Mouse (Mus musculus): ENCODE data around the gene Lrrc8b. TPM values are rescaled to one million over a fixed set of nuclear protein-coding genes. Genes with fewer than 3 reads are reported as not detected.

The Lrrc8b gene
- total and polyA plus RNA-seq, 3 experiments: 7.4 to 14.0 TPM; not detected in 1

GRCm38 (mm10) chr5:105494918-105495901 lies 79.6 kb downstream of the Lrrc8b start:
- Histone ChIP-seq H3K27ac (ENCODE audit: control insufficient read depth, low read depth, low read length) (peak overlapping the region; percentile 80), H3K4me3 (ENCODE audit: control insufficient read depth in 1 of 2, insufficient read depth in 1 of 2, low read depth in 2 of 2, low read length in 2 of 2) (peak overlapping the region; percentile 67 to 74), H3K9ac (ENCODE audit: control insufficient read depth, low read depth, low read length, poor library complexity, severe bottlenecking) (peak overlapping the region; percentile 67), H3K27me3 (ENCODE audit: control insufficient read depth in 1 of 2, insufficient read depth in 2 of 2, low read length in 2 of 2) (no peaks in the 10 kb centered on the region), H3K36me3 (ENCODE audit: control insufficient read depth in 1 of 2, insufficient read depth in 2 of 2, low read length in 2 of 2) (peaks cover 0 to 21% of the 10 kb centered on the region in 2 experiments; a peak in 2 of 4 replicates), H3K79me2 (ENCODE audit: control insufficient read depth, insufficient read depth, low read length, poor library complexity) (no peaks in the 10 kb centered on the region), H3K9me3 (replicated peaks; ENCODE audit: insufficient read depth, low read length) (no peaks in the 10 kb centered on the region), H3K4me1 (ENCODE audit: control insufficient read depth in 1 of 2, insufficient read depth in 2 of 2, low read length in 2 of 2) (peaks cover 9 to 19% of the 10 kb centered on the region in 2 experiments)
- DNase-seq (ENCODE audit: low read depth, low spot score): peak; percentile 97
- TF ChIP-seq SIN3A (IDR thresholded peaks at IDR 0.05; ENCODE audit: low read length) (peak; percentile 72), MEF2A (IDR thresholded peaks at IDR 0.05; ENCODE audit: extremely low read depth, insufficient replicate concordance, low read depth, low read length, poor library complexity, severe bottlenecking) (no peak), POLR2AphosphoS5 (IDR thresholded peaks at IDR 0.05; ENCODE audit: borderline replicate concordance, low read depth, low read length) (no peak), CHD2 (IDR thresholded peaks at IDR 0.05; ENCODE audit: low read length) (no peak), BHLHE40 (IDR thresholded peaks at IDR 0.05; ENCODE audit: borderline replicate concordance, low read depth, low read length) (no peak), RCOR1 (IDR thresholded peaks at IDR 0.05; ENCODE audit: low read depth, low read length) (0 out of 2 replicates have a peak, but pooled peaks have one; percentile 19), POLR2AphosphoS2 (IDR thresholded peaks at IDR 0.05; ENCODE audit: low read length) (peak; percentile 41; the same call in 1 of the 2 replicates), EP300 (IDR thresholded peaks at IDR 0.05; ENCODE audit: low read depth in 1 of 2, low read length in 2 of 2) (0 out of 4 replicates have a peak, but pooled peaks of 1 of the 2 experiments have one; percentile 21), MXI1 (IDR thresholded peaks at IDR 0.05; ENCODE audit: low read depth, low read length) (peak; percentile 19; the same call in 1 of the 2 replicates), GATA1 (IDR thresholded peaks at IDR 0.05; ENCODE audit: low read depth, low read length) (no peak), MYB (IDR thresholded peaks at IDR 0.05; ENCODE audit: low read depth, low read length) (no peak), KAT2A (conservative IDR thresholded peaks at IDR 0.05; ENCODE audit: low read depth, low read length) (no peak), TCF12 (IDR thresholded peaks at IDR 0.05; ENCODE audit: low read depth, low read length) (no peak; the same call in 1 of the 2 replicates), CTCF (IDR thresholded peaks at IDR 0.05 in 2 of 3, conservative IDR thresholded peaks at IDR 0.05 in 1 of 3; ENCODE audit: control insufficient read depth in 1 of 3, insufficient read depth in 1 of 3, low read depth in 2 of 3, low read length in 3 of 3, poor library complexity in 1 of 3, severe bottlenecking in 1 of 3) (peak; percentile 52 to 65 (median 53)), USF1 (IDR thresholded peaks at IDR 0.05; ENCODE audit: low read depth, low read length) (no peak), CHD1 (IDR thresholded peaks at IDR 0.05; ENCODE audit: low read depth, low read length) (no peak), ETS1 (IDR thresholded peaks at IDR 0.05; ENCODE audit: low read depth, low read length) (no peak), ZMIZ1 (IDR thresholded peaks at IDR 0.05; ENCODE audit: low read depth, low read length) (0 out of 2 replicates have a peak, but pooled peaks have one; percentile 32), ELF1 (IDR thresholded peaks at IDR 0.05; ENCODE audit: low read depth, low read length) (peak; percentile 22), UBTF (IDR thresholded peaks at IDR 0.05; ENCODE audit: borderline replicate concordance, insufficient read depth, low read depth, low read length) (no peak), TAL1 (IDR thresholded peaks at IDR 0.05; ENCODE audit: low read length) (no peak), HCFC1 (IDR thresholded peaks at IDR 0.05; ENCODE audit: low read depth, low read length) (peak; percentile 44; the same call in 1 of the 2 replicates), RAD21 (IDR thresholded peaks at IDR 0.05; ENCODE audit: low read depth, low read length) (no peak; the same call in 1 of the 2 replicates), ZNF384 (IDR thresholded peaks at IDR 0.05; ENCODE audit: low read depth, low read length) (no peak), POLR2A (IDR thresholded peaks at IDR 0.05; ENCODE audit: control insufficient read depth in 1 of 2, insufficient read depth in 1 of 2, low read depth in 1 of 2, low read length in 2 of 2, poor library complexity in 1 of 2) (peak in 1 of 2 experiments; percentile 67; a peak in 2 of 4 replicates), ZKSCAN1 (IDR thresholded peaks at IDR 0.05; ENCODE audit: low read depth, low read length) (no peak), MAX (IDR thresholded peaks at IDR 0.05; ENCODE audit: low read length) (peak; percentile 37), E2F4 (IDR thresholded peaks at IDR 0.05; ENCODE audit: borderline replicate concordance, low read depth, low read length) (no peak), MAFK (IDR thresholded peaks at IDR 0.05; ENCODE audit: borderline replicate concordance, low read depth, low read length) (no peak), TBP (IDR thresholded peaks at IDR 0.05; ENCODE audit: low read depth, low read length) (0 out of 2 replicates have a peak, but pooled peaks have one; percentile 33), MYC (IDR thresholded peaks at IDR 0.05; ENCODE audit: low read depth, low read length) (0 out of 2 replicates have a peak, but pooled peaks have one; percentile 53), JUND (IDR thresholded peaks at IDR 0.05; ENCODE audit: low read depth, low read length) (peak; percentile 97), USF2 (IDR thresholded peaks at IDR 0.05; ENCODE audit: borderline replicate concordance in 1 of 2, insufficient read depth in 1 of 2, low read depth in 1 of 2, low read length in 2 of 2) (no peak), NELFE (IDR thresholded peaks at IDR 0.05; ENCODE audit: low read depth, low read length) (peak; percentile 58)
